Mouse (Mus musculus) retina, adult 2 months (tissue): ENCODE data around the gene Nhej1.

ENCODE experiments used
- DNase-seq: peaks from one replicate; pipeline ENCODE4 v3.0.0-alpha.2; 2012; ENCODE audit warnings: low read depth, low spot score

Gene Nhej1

GRCm38 (mm10) chr1:75124346-75125321, at the start of gene Nhej1:
Gene Nhej1 (minus strand): TSS chr1:75125200.
- peak; percentile 95 for DNase-seq

GRCm38 (mm10) chr1:75168472-75169464, 43.8 kb upstream of the Nhej1 start, which contains the start of gene Zfand2b:
Gene Zfand2b (plus strand): TSS chr1:75168646.
- peak; percentile 85 for DNase-seq

DNA sequence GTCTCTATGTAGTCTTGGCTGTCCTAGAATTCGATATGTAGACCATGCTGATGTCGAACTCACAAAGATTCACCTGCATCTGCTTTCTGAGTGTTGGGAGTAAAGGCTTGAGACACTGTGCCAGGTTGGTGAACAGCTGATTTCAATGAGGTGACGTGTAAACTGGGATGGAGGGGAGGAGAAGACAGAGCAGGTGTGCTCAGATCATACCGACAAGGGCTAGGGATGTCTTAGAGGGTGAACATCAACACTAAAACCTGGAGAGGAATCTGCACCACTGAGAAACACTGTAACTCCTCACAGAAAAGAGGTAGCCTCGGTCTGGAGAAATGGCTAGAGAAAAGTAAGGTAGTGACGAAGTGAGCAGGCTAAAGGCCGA, 43.1 kb upstream of the Nhej1 start:
- DNase-seq, result no peak

GRCm38 (mm10) chr1:75160256-75160617, 35.2 kb upstream of the Nhej1 start:
- no peak for DNase-seq

DNA sequence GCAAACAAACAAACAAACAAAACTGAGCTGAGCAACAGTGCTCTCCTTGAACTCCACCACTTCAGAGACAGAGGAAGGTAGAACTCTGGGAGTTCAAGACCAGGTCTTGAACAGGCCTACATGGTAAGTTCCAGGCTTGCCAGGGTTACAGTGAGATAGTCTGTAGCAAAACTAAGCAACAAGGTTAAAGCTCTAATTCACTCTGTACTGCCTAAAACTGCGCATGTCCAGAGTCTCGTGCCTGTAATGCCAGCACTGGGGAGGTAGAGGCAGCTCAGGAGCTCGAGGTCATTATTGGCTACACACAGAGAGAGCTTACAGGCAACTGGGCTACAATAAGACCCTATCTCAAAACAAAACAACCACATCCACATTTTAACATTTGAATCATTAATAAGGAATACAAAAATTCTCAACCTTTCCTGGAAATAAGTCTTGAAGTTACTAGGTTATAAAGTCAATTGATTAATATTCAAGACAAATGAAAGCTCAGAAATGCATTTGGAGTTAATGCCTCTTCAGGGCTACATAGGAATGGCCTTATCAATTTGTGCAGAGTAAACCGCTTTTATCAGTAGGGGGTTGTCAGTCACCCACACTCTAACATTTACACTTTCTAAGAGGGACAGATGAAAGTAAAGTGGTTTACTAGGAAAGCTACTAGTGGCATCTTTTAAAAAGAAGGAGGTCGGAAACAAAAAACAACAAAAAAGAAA, 34.7 kb upstream of the Nhej1 start:
- no peak for DNase-seq

GRCm38 (mm10) chr1:75158990-75159389, 34.0 kb upstream of the Nhej1 start:
- DNase-seq, result no peak

- no peak for DNase-seq
Observed at GRCm38 (mm10) chr1:75155837-75156236, 30.8 kb upstream of the Nhej1 start.

DNA sequence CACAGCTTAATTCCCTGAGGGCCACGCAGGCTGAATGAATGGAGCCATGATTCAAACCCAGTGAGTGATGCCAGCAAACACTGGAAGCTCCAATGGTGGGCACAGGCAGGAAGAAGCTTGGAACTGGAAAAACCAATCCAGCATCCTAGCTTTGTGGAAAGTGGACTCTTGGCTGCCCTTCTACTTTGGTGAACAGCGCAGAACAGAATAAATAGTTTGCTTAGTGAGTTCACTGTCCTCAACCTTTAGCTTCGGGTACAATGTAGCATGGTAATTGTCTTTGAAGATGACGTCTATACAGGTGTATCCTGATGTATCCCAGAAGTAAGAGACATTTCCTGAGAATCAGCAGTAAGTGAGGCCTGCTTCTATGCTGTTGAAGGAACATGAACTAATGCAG, 23.7 kb upstream of the Nhej1 start:
- no peak for DNase-seq

DNA sequence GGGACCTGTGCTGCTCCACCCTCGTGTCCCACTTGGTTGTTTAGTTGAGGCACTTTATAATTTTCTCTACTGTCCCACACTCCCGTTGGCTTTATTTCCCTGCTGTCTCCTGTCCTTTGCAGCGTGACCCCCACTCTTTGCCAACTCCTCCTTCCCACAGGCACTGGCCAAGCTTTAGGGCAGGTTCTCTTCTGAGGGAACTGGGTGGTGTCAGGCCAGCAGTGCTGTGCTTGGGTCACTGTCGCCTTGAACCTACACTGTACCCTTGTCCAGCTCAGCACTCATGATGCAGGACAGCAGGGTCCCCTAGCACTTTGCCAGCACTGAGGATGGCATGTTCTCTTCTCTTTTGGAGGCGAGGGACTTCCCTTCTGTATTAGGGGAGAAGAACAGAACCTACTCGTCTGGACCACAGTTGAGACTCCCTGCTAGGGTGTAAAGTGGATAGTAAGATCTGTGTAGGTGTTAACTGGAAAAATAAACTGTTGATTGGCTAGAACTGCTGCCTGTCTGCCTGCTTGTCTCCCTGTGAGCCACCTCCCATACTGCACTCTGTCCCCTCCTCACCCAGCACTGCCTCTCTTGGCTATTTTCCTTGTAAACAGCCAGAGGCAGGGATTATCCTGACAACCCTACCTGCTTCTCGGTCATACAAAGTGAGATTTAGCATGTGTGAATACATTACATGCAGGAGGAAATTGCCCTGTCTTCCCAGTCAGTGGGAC, 22.6 kb upstream of the Nhej1 start:
- no peak for DNase-seq

- DNase-seq, result no peak
Observed at GRCm38 (mm10) chr1:75145589-75145988, 20.6 kb upstream of the Nhej1 start.

DNA sequence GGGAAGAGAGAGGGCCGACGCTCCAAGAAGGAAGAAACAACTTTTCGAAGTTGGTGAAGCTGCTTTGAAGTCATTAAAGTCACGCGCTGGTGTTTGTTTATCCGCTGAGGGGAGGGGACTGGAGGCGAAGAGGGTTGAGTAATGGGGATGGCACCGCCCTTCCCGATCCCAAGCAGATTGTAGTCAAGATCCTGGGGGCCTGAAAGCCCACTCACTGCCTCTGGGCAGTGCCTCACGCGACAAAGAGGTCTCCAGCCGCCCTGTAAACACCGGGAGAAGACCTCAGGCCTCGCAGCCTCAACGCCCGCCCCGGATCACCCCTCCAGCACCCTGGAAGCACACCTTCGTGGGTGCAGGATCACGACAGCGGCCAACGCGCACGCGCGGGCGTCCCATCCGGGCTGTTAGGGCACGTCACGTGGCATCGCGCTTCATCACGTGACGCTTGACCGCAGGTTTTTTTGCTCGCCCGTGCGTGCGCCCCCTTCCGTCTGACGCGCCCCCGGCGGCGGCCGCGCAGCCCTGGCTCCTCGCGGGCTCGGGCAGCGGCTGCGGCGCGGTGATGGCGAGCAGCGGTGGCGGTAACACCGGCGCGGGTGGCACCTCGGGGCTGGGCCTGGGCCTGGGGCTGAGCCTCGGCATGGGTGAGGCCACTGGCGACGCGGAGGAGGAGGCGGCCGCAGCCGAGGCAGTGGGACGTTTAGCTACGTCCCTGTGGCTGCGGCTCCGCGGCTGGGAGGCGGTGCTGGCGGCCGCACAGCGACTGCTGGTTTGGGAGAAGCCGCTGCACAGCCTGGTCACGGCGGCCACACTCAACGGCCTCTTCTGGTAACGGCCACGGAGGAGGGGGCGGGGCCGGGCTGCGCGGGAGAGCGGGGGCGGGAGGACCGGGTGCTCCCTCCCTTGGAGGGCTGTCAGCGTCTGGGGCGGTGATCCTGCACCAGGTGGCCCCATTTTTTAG, 17.6 kb upstream of the Nhej1 start, which contains the start of the genes Cnppd1 and Retreg2:
TSS of gene Cnppd1 (minus strand) at position 411 of the 961 bp plus-strand sequence.
TSS of gene Retreg2 (plus strand) at position 478 of the 961 bp plus-strand sequence.
- DNase-seq, result peak; percentile 91

DNA sequence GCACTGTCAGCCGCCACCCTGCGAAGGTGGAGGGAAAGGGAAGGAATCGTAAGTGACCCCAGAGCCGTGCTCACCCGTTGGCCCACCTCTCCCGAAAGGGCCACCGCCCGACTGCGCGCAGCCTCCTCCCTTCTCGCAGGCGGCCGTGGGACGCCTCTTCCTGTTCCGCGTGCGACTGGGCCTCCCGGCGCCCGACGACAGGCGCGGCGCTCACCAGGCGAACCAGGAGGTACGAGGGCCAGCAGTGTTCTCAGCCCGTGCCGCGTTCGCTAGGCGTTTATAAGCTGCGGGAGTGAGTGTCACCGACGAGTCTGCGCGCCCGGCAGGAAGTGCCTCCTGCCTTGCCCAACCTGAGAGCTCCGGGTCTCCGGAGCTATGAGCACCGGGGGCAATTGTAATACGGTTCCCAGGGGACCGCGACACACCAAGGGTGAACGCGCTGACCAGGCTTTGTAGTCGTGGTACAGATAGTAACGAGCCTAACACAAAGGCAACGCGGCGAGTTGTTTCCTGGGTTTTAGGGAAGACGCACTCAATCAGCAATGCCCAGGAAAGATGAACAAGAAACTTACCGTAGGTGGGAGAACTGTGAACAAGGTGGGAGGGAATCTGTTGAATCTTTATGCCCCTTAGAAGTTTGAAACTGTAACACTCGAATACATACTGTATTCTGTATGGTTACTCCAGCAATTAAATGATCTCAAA, 16.6 kb upstream of the Nhej1 start:
- DNase-seq, result no peak

DNA sequence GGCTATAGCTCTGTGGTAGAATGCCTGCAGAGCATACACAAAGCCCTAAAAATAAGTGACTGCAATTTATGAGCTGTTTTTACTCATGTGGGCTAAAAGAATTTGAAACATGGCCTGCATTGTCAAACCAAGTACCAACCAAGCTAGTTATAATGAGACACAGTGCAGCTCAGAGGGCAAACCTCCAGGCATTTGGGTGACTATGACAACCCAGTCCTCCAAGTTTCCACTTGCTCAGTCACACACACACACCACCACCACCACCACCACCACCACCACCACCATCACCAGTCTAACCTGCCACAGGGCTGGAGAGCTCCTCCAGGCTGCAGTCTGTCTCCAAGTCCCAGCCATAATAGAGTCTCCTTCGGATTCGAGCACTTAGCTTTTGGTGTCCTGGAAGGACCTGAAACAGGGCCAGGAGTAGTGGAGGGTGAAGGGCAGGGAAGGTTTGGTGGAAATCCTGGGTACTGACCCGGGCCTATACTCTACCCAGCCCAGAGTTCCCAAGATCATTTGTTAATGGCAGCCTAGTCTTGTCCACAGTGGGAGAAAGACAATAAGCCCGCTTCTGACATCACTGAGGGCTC, 15.7 kb upstream of the Nhej1 start:
- no peak for DNase-seq

DNA sequence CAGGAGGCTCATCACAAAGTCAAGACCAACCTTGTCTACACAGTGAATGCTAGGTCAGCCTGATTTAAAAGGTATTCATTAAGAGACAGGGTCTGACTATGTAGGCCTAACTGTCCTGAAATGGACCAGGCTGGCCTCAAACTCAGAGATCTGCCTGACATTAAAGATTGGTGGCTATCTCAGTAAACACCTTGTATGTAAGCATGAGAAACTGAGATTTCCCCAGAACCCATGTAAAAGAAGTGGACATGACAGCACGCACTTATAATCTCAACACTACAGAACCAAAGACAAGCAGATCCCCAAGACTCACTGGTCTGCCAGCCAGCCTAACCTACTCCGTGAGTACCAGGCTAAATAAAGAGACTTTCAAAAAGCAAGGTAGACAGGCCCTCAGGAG, 13.4 kb upstream of the Nhej1 start:
- DNase-seq, result no peak

GRCm38 (mm10) chr1:75136730-75137129, 11.7 kb upstream of the Nhej1 start:
- DNase-seq, result no peak

DNA sequence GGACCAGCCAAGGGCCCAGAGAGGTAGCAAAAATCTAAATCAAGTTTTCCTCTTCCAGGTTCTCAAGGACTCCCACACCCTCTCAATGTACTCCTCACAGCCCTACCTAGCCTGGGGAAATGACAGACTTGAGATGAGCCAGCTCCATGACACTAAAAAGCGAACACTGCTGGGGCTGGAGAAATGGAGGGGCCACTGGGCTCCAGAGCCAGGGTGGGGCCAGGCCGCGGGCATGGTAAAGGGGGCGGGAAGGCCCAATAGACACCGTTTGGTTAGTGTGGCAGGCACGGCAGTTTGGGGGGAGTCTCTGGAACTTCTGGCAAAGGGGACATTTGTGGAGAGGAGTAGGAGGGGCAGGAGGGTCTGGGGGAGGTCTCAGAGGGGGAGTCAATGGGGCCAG, 11.3 kb upstream of the Nhej1 start:
- DNase-seq, result no peak

DNA sequence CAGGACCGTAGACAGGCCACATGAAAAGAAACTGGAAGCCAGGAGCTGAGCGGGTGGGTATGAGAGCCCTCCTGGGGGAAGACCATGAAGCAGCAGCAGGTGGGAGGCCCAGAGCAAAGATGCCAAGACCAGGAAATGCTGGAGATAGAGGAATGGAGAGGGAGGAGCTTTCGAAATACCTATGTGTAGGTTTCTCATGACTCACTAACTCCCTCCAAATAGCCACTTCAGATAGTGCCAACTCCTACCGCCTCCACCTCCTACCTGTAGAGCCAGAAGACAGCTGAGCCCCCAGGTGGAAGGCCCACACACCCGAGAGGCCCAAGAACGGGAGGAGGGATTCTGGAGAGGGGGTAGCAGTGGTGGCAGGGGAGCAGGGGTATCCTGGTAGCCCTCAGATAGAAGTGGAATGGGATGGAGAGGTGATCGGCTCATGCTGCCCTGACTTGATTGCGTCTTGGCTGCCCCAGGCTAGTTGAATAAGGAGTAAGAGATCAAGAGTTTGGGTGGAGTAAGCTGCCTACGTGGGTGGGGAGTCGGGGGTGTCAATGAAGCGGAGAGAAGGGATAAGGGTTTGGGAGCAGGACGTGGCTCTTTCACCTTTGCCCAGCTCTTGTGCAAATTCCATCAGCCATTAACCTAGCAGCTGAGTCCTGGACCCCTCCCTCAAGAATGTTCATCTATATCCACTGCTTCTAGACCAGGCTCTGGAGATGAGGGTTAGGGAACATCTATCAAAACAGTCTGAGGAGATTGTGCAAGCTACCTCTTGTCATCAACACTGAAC, 8.6 kb upstream of the Nhej1 start, which contains the start of gene Slc23a3:
TSS of gene Slc23a3 (minus strand) at position 470 of the 787 bp plus-strand sequence.
- DNase-seq, result no peak

DNA sequence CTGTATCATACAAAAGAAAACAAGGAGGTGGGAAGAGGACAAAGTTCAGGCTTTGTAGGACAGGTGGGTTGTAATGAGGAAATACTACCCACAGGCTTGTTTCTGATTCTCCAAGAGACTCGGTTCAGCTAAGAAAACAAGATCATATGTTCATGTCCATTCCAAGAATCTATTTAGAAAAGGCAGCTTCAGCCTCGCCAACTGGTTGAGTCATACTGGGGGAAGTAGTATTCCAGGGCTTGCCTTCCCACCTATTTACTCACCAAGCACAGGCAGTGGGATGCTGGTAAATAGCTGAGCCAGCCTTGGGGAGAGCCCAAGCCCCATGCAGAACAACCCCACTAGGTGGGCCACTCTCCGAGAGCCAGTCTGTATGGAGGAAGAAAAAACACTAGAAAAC, 3.6 kb upstream of the Nhej1 start:
- DNase-seq, result no peak
